Mouse (Mus musculus) C2C12 (cell line): Measurements from ENCODE around the gene Nedd9.

ENCODE experiments used
- CEBPB ChIP-seq: IDR thresholded peaks from one replicate; pipeline ENCODE4 v1.6.1; 2011; ENCODE audit warnings: low read depth, mild to moderate bottlenecking, control low read depth, moderate library complexity
- CTCF ChIP-seq: IDR thresholded peaks from one replicate; pipeline ENCODE4 v1.5.1; 2011; ENCODE audit not compliant: control insufficient read depth, insufficient read depth, insufficient read length
- MAX ChIP-seq: IDR thresholded peaks from one replicate; pipeline ENCODE4 v1.6.1; 2011; ENCODE audit warnings: mild to moderate bottlenecking, control low read depth
- MYOD1 ChIP-seq: IDR thresholded peaks from one replicate; pipeline ENCODE4 v1.6.1; 2011; ENCODE audit warnings: low read depth; ENCODE audit not compliant: control insufficient read depth, insufficient read length
- MYOG ChIP-seq: IDR thresholded peaks from one replicate; pipeline ENCODE4 v1.6.1; 2011; ENCODE audit not compliant: control insufficient read depth, insufficient read length; ENCODE audit errors: extremely low read depth

- TF ChIP-seq CTCF (no peak), CEBPB (no peak), MYOD1 (no peak), MAX (no peak), MYOG (no peak)
Observed at GRCm38 (mm10) chr13:41285448-41285847, 201.7 kb downstream of the Nedd9 start.
